Mouse (Mus musculus) ovary, adult 10 weeks (tissue): ENCODE data around the gene Cpn1. TPM values are rescaled to one million over a fixed set of nuclear protein-coding genes. Genes with fewer than 3 reads are reported as not detected.

ENCODE experiments used
- polyA plus RNA-seq: library from polyadenylated mRNA; stranded (reverse); fragments of 350-450 nt; fragmentation: Illumina TruSeq; extraction: RNeasy Lipid Tissue Mini Kit (QIAGEN cat#74804); gene quantifications from one replicate; pipeline ENCODE4 v1.2.3, GENCODE M21; 2014

Cpn1 gene
- not detected for polyA plus RNA-seq

GRCm38 (mm10) chr19:43986069-43986794 lies at the start of gene Cpn1:
Gene Cpn1, minus strand, starts transcription at chr19:43986556.

GRCm38 (mm10) chr19:44028972-44029371 lies 42.6 kb upstream of the Cpn1 start, which contains the start of gene Cyp2c23:
Gene Cyp2c23, minus strand, starts transcription at chr19:44029208.

DNA sequence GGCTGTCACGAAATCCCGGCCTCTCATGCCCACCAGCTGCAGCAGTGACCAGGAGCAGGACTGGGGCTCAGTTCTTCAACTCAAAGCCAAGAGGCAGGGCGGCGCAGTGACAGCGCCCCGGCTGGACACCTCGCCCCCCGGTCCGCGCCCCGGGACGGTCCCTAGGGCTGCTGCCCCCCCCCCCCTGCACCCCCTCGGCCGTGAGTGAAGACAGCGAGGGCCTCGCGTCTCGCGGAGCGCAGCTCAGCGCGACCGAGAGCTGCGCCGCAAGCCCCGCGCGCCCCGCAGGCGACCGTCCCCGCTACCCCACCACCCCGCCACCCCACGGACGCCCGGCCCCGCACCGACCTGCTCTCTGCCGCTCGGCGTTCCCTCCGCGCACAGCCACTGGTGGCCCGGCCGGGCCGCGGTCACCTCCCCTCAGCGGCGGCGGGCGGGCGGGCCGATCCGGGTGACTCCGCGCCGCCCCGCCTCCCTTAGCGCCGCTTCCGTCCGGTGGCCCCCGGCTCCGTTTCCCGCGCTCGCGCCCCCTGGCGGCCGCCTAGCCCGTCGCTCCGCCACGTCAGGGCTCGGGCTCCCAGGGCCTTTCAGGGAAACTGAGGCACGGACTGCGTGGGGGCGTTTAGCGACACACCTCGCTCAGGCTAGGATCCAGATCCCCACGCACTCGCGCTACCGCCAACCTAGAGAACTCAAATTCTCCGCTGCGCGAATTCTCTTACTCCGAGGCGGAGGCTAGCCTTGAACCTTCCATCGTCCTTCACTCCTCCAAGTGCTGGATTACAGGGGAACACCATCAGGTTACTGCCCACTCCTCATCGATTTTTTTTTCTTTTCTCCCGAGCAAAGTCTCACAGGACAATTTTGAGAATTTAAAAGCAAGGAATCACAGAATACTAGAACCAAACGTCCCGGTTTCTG lies 46.3 kb downstream of the Cpn1 start, which contains the start of gene Dnmbp:
Dnmbp (minus strand) TSS at position 423 of the 921 bp plus-strand sequence.

Other genes starting within 250 kb of the Cpn1 start
- gene Cutc, start 233.6 kb downstream of the Cpn1 start, polyA plus RNA-seq = 31.9 TPM
- gene Cox15, start 233.6 kb downstream of the Cpn1 start, polyA plus RNA-seq = 13.2 TPM
- 0.68 TPM for gene Abcc2, start 204.4 kb downstream of the Cpn1 start, polyA plus RNA-seq
- gene Dnmbp, start 46.4 kb downstream of the Cpn1 start, polyA plus RNA-seq = 5.6 TPM
- 0.94 TPM for gene Cyp2c23, start 42.7 kb upstream of the Cpn1 start, polyA plus RNA-seq
- 60.7 TPM for gene Erlin1, start 83.2 kb upstream of the Cpn1 start, polyA plus RNA-seq
- 119 TPM for gene Chuk, start 120.9 kb upstream of the Cpn1 start, polyA plus RNA-seq
- gene Cwf19l1, start 149.3 kb upstream of the Cpn1 start, polyA plus RNA-seq = 17.5 TPM
- 28.5 TPM for gene Bloc1s2, start 159.9 kb upstream of the Cpn1 start, polyA plus RNA-seq
- gene Pkd2l1, start 205.9 kb upstream of the Cpn1 start, polyA plus RNA-seq = not detected
- 1.3 TPM for gene Scd3, start 216.7 kb upstream of the Cpn1 start, polyA plus RNA-seq